Mouse (Mus musculus) megakaryocyte, embryonic 14.5 days (primary cell): Measurements from ENCODE around the gene Cebpa.

Experiments used
- FLI1 ChIP-seq: IDR thresholded peaks from 2 replicates; pipeline ENCODE4 v1.6.1; 2012; ENCODE audit warnings: low read length, inconsistent platforms, mixed read lengths
- GATA1 ChIP-seq: IDR thresholded peaks from 3 replicates; pipeline ENCODE4 v1.6.1; 2012; ENCODE audit warnings: mixed read lengths, low read length, inconsistent platforms, borderline replicate concordance

GRCm38 (mm10) chr7:35163600-35163999, 44.5 kb downstream of the Cebpa start:
- no peak for TF ChIP-seq GATA1
- TF ChIP-seq FLI1: no peak
